Mouse (Mus musculus) urinary bladder, postnatal 14 days (tissue): ENCODE measurements around the gene Dmwd.
A peak's percentile ranks its signal among the peaks of the same experiment; 100 is the strongest.

Experiments used
- DNase-seq: peaks from one replicate; pipeline ENCODE4 v3.0.0; 2021; ENCODE audit warnings: low spot score

The Dmwd gene

GRCm38 (mm10) chr7:19075723-19076585 is at the start of gene Dmwd:
Dmwd (plus strand) TSS chr7:19076227.
- DNase-seq = peak; percentile 92

- DNase-seq = no peak
These were observed 48.0 kb upstream of the Dmwd start for GRCm38 (mm10) chr7:19028067-19028466.

DNA sequence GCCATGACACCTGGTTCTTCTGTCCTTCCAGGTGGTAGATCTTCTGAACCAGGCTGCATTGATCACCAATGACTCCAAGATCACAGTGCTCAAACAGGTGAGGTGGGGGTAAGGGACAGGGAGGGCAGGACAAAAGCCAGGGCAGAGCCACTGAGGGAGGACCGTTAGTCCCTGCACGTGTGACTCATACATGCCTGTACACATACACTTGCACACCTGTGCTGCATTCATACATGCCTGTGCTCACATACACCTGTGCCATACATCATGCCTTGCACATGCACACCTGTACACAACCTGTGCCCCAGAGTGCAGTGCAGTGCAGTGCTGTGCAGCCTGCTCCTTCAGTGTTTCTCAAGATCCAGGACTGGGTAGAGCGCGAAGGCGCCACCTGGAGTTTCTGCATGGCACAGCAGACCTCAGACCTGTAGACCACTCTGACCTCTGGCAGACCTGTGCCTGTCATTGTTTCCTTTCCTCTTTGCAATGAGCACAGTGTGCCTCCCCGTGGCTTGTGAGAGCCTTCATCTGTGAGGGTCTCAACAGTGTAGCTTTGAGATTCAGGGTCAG is 46.9 kb upstream of the Dmwd start:
- DNase-seq = peak; percentile 43

DNA sequence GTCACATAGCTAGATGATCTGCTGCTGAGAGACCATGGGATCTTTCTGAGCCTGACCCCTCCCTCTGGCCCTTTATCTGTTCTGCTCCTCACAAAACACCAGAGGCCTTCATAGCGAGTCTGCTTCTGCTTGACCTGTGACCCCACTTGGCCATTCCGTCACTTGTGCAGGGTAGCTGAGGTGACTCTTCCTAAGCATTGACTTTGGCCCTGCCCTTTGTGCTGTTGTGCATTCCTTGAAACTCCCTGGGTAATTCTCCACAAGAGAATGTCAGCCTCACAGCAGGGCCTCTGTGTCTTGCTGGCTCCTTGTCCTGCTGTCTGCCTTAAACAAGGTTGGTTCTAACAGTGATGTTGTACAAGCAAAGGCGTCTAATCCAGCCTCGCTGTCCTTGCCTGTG is 44.4 kb upstream of the Dmwd start:
- no peak for DNase-seq

- DNase-seq = no peak
These were observed 31.4 kb upstream of the Dmwd start for GRCm38 (mm10) chr7:19044616-19045015.

GRCm38 (mm10) chr7:19046286-19047069 is 29.5 kb upstream of the Dmwd start:
- DNase-seq = no peak

- DNase-seq = no peak
These were observed 28.0 kb upstream of the Dmwd start for GRCm38 (mm10) chr7:19048006-19048527.

GRCm38 (mm10) chr7:19049252-19049651 is 26.8 kb upstream of the Dmwd start:
- no peak for DNase-seq

DNA sequence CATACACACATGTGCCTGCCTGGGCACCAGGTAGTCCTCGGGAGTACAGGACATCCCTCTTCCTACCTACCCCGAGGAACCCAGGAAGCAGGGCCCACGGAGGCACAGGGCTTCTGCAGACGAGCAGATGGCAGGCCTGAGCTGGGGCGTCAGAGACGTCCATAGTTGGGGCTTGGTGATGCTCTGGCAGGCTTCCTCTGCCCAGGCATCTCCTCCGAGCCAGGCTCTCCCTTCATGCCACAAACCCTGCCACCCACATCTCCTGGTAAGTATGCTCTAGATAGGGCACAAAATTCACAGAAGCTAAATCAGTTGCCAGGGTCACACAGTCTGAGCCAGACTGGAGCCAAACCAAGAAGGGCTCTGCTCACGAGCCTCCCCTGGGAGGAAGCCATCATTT is 25.9 kb upstream of the Dmwd start:
- no peak for DNase-seq

DNA sequence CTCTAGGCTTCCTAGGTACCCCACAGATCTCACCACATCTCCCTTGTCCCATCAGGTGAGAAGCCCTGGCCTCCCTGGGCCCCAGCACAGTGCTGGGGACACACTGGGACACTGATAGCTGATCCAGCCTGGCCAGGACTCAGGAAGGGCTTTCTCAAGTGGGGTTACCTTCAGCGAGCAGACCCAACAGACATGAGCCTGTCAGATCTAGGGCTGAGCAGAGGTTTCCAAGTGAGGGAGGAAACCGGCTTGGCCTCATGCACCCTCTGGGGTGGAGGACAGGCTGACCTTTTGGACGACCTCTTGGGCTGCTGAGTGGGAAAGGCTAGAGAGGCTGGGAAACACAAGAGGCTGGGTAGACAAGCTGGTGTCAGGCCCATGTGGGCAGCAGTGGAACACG is 24.9 kb upstream of the Dmwd start:
- no peak for DNase-seq

DNA sequence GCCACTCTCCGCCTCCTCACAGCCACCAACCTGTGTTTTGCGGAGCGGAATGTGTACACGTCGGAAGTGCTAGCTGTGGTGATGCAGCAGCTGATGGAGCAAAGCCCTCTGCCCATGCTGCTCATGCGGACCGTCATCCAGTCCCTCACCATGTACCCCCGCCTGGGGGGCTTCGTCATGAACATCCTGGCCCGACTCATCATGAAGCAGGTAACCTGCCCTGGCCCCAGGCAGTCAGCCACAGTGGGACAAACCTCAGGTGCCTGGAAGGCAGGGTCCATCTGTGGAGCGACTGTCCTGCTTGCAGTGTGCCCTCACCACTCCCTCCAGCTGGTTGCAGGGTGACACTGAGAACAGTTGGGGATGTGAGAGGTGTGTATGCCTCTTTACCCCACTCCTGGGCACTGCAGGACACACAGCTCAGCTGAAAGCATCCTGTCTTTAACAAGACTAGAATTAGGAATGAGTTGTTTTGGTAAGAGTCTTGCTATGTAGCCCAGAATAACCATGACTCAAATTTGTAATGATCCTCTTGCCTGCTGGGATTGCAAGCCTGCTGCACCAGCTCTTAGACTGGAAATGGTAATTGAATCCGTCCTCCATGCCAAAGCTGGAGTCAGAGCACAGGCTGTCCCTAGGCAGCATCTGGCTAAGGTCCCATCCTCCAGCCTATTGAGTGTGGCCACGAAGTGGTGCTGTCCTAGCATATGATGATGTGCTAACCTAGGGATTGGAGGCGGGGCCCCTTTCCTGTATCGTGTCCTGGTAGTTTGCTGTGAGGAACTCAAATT is 23.5 kb upstream of the Dmwd start:
- no peak for DNase-seq

DNA sequence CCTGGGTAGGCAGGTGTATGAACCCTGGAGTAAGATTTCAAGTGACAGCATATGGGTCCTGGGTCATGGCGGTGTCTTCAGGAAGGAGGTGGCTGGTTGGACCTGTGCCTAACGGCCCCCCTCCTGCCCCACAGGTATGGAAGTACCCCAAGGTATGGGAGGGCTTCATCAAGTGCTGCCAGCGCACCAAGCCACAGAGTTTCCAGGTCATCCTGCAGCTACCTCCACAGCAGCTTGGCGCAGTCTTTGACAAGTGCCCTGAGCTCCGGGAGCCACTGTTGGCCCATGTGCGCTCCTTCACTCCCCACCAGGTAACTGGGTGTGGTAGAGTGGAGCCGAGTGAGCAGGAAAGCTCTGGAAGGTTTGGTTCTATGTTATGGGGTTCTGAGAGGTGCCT is 22.9 kb upstream of the Dmwd start:
- no peak for DNase-seq

- peak; percentile 26 for DNase-seq
These were observed 21.8 kb upstream of the Dmwd start, which contains the start of gene Rsph6a for GRCm38 (mm10) chr7:19054047-19054776. Rsph6a (plus strand) TSS chr7:19054690.

GRCm38 (mm10) chr7:19054777-19055076 is 21.3 kb upstream of the Dmwd start:
- DNase-seq = no peak

GRCm38 (mm10) chr7:19055108-19055507 is 20.9 kb upstream of the Dmwd start:
- no peak for DNase-seq

DNA sequence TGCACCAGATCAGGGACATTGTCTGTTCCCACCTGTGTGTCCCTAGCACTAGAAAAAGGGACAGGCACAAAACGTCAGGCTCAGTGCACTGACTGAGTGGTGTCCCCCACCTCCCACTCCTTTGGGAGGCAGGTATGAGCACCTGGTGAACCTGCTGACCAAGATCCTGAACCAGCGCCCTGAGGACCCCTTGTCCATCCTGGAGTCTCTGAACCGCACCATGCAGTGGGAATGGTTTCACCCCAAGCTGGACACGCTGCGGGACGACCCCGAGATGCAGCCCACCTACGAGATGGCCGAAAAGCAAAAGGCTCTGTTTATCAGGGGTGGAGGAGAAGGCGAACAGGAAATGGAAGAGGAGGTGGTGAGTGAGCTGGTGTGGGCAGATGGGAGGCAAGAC is 18.6 kb upstream of the Dmwd start:
- no peak for DNase-seq

- no peak for DNase-seq
These were observed 10.1 kb upstream of the Dmwd start for GRCm38 (mm10) chr7:19065896-19066295.

DNA sequence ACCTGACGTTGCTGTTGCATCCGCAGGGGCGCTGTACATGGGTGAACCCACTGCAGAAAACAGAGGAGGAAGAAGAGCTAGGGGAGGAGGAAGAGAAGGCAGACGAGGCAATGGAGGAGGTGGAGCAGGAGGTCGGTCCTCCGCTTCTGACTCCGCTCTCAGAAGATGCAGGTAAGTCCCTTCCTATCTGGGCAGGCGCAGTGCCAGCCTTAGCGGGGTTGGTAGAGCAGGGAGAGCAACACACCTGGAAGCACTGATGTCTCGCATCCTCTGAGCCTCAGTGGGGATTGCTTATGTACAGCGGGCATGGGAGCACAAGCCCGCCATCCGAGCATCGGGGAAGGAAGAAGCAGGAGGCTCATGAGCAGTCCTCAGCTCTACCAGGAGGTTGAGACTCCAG is 9.0 kb upstream of the Dmwd start:
- DNase-seq = no peak

GRCm38 (mm10) chr7:19067935-19068334 is 8.1 kb upstream of the Dmwd start:
- DNase-seq = no peak

- DNase-seq = peak; percentile 69
These were observed 7.3 kb upstream of the Dmwd start for GRCm38 (mm10) chr7:19068707-19069106.

GRCm38 (mm10) chr7:19069500-19069899 is 6.5 kb upstream of the Dmwd start:
- no peak for DNase-seq
